Mouse (Mus musculus) olfactory bulb, adult 2 months (tissue): Measurements from ENCODE around the gene St3gal4. TPM values are rescaled to one million over a fixed set of nuclear protein-coding genes. Genes with fewer than 3 reads are reported as not detected.

Experiments
- H3K27ac ChIP-seq: fragments of 200-500 bp; 2 replicates; pipeline ENCODE4 v1.5.1; 2012; ENCODE audit warnings: low read depth, low read length; ENCODE audit not compliant: insufficient read depth
- H3K4me1 ChIP-seq: fragments of 200-500 bp; 2 replicates; pipeline ENCODE4 v1.6.1; 2012; ENCODE audit warnings: low read length; ENCODE audit not compliant: control insufficient read depth, insufficient read depth
- H3K4me3 ChIP-seq: fragments of 200-500 bp; 2 replicates; pipeline ENCODE4 v1.5.1; 2012; ENCODE audit warnings: mild to moderate bottlenecking, low read depth, low read length, moderate library complexity; ENCODE audit not compliant: insufficient read depth
- CTCF ChIP-seq: fragments of 200-500 bp; IDR thresholded peaks from 2 replicates; pipeline ENCODE4 v1.5.1; 2012; ENCODE audit warnings: low read depth, mild to moderate bottlenecking, low read length, moderate library complexity; ENCODE audit not compliant: insufficient read depth
- POLR2A ChIP-seq: fragments of 200-500 bp; IDR thresholded peaks from 2 replicates; pipeline ENCODE4 v1.6.1; 2012; ENCODE audit warnings: mild to moderate bottlenecking, low read depth, low read length, moderate library complexity; ENCODE audit not compliant: insufficient read depth
- WGBS: fragments of 180-500 bp; shearing (Covaris S2); methylation state at CpG from one replicate; pipeline ENCODE4 v1.1.7; 2018; 5-methylcytosine and 5-hydroxymethylcytosine counted together
- polyA plus RNA-seq: library from polyadenylated mRNA; stranded (reverse); fragments of >200 nt; gene quantifications from 2 replicates; pipeline ENCODE4 v1.2.4, GENCODE M21; 2012; ENCODE audit warnings: low replicate concordance; ENCODE audit not compliant: missing spikeins, insufficient read depth, insufficient read length

St3gal4 gene
- polyA plus RNA-seq, 1 experiment, result not detected

GRCm38 (mm10) chr9:35055528-35056330, 63.3 kb downstream of the St3gal4 start:
- Histone ChIP-seq H3K4me3 (no peak overlapping the region), H3K4me1 (no peaks in the 10 kb centered on the region), H3K27ac (no peak overlapping the region)
- TF ChIP-seq POLR2A, result no peak
- TF ChIP-seq CTCF, result no peak
- 94% methylated on average over 11 of the region's 11 CpGs for WGBS

- H3K4me3 ChIP-seq, result no peak overlapping the region
- WGBS, result 69% methylated on average over 3 of the region's 3 CpGs
- H3K27ac ChIP-seq, result no peak overlapping the region
- TF ChIP-seq POLR2A, result no peak
- no peak for TF ChIP-seq CTCF
- H3K4me1 ChIP-seq, result no peaks in the 10 kb centered on the region
These were observed 65.4 kb downstream of the St3gal4 start for GRCm38 (mm10) chr9:35053669-35054068.

- no peak overlapping the region for H3K27ac ChIP-seq
- TF ChIP-seq CTCF, result no peak
- no peak for TF ChIP-seq POLR2A
- 95% methylated on average over 16 of the region's 16 CpGs for WGBS
- H3K4me1 ChIP-seq, result no peaks in the 10 kb centered on the region
- no peak overlapping the region for H3K4me3 ChIP-seq
These were observed 66.0 kb downstream of the St3gal4 start for GRCm38 (mm10) chr9:35053081-35053480.

- H3K4me3 ChIP-seq, result no peak overlapping the region
- TF ChIP-seq CTCF, result no peak
- no peak for TF ChIP-seq POLR2A
- no peak overlapping the region for H3K27ac ChIP-seq
- 94% methylated on average over 4 of the region's 4 CpGs for WGBS
- no peaks in the 10 kb centered on the region for H3K4me1 ChIP-seq
These were observed 66.4 kb downstream of the St3gal4 start for GRCm38 (mm10) chr9:35052671-35053070.

- 95% methylated on average over 4 of the region's 4 CpGs for WGBS
- Histone ChIP-seq H3K4me1 (no peaks in the 10 kb centered on the region), H3K27ac (no peak overlapping the region), H3K4me3 (no peak overlapping the region)
- TF ChIP-seq POLR2A (no peak), CTCF (no peak)
These were observed 67.4 kb downstream of the St3gal4 start for GRCm38 (mm10) chr9:35051666-35052065.

- TF ChIP-seq POLR2A, result no peak
- no peak for TF ChIP-seq CTCF
- WGBS, result 94% methylated on average over 6 of the region's 6 CpGs
- Histone ChIP-seq H3K4me3 (no peak overlapping the region), H3K27ac (no peak overlapping the region), H3K4me1 (no peaks in the 10 kb centered on the region)
These were observed 68.2 kb downstream of the St3gal4 start for GRCm38 (mm10) chr9:35050701-35051454.

GRCm38 (mm10) chr9:35049891-35050527, 69.1 kb downstream of the St3gal4 start:
- 74% methylated on average over 3 of the region's 3 CpGs for WGBS

GRCm38 (mm10) chr9:35048449-35048848, 70.6 kb downstream of the St3gal4 start:
- no peak overlapping the region for H3K4me3 ChIP-seq
- TF ChIP-seq POLR2A, result no peak
- no peak for TF ChIP-seq CTCF
- H3K4me1 ChIP-seq, result peaks cover 12% of the 10 kb centered on the region; the same call in 1 of the 2 replicates
- no peak overlapping the region for H3K27ac ChIP-seq
- WGBS, result 96% methylated on average over 6 of the region's 6 CpGs

More at GRCm38 (mm10) chr9:35049891-35050527, 69.1 kb downstream of the St3gal4 start:
- Histone ChIP-seq H3K4me3 (no peak overlapping the region), H3K4me1 (peaks cover 3% of the 10 kb centered on the region; the same call in 1 of the 2 replicates), H3K27ac (no peak overlapping the region)
- TF ChIP-seq POLR2A, result no peak
- no peak for TF ChIP-seq CTCF
